Mouse (Mus musculus) forebrain, embryonic 14.5 days (tissue): Measurements from ENCODE around the gene Lingo2. TPM values are rescaled to one million over a fixed set of nuclear protein-coding genes. Genes with fewer than 3 reads are reported as not detected.

Experiments
- ATAC-seq: fragments of 200-750 bp; cut with Nextera tagmentation; 2 replicates; pipeline ENCODE4 v1.8.0; 2017; ENCODE audit warnings: mild to moderate bottlenecking, moderate library complexity
- DNase-seq: peaks from one replicate; pipeline ENCODE4 v3.0.0-alpha.2; 2015; ENCODE audit warnings: low spot score
- H3K27ac ChIP-seq: fragments of 300-500 bp; sonication (generic); 2 replicates; pipeline ENCODE4 v1.5.1; 2014; ENCODE audit warnings: low read depth, mild to moderate bottlenecking, control low read depth, low read length, moderate library complexity
- H3K27me3 ChIP-seq: fragments of 300-500 bp; sonication (generic); replicated peaks from 2 replicates; pipeline ENCODE4 v1.6.1; 2014; ENCODE audit warnings: low read length, control low read depth, mixed read lengths; ENCODE audit not compliant: control insufficient read depth, insufficient read depth
- H3K36me3 ChIP-seq: fragments of 300-500 bp; sonication (generic); 2 replicates; pipeline ENCODE4 v1.6.1; 2014; ENCODE audit warnings: low read length, control low read depth; ENCODE audit not compliant: control insufficient read depth, insufficient read depth
- H3K4me1 ChIP-seq: fragments of 300-500 bp; sonication (generic); 2 replicates; pipeline ENCODE4 v1.6.1; 2014; ENCODE audit warnings: antibody characterized with exemption, low read length, control low read depth; ENCODE audit not compliant: control insufficient read depth, insufficient read depth
- H3K4me2 ChIP-seq: fragments of 300-500 bp; sonication (generic); 2 replicates; pipeline ENCODE4 v1.6.1; 2014; ENCODE audit warnings: mild to moderate bottlenecking, control low read depth, low read length
- H3K4me3 ChIP-seq: fragments of 300-500 bp; sonication (generic); 2 replicates; pipeline ENCODE4 v1.5.1; 2014; ENCODE audit warnings: low read depth, low read length, control low read depth
- H3K9ac ChIP-seq: fragments of 300-500 bp; sonication (generic); 2 replicates; pipeline ENCODE4 v1.6.1; 2014; ENCODE audit warnings: mild to moderate bottlenecking, low read length, control low read depth, moderate library complexity
- H3K9me3 ChIP-seq: fragments of 300-500 bp; sonication (generic); replicated peaks from 2 replicates; pipeline ENCODE4 v1.6.1; 2016; ENCODE audit warnings: low read length, control low read depth, mixed read lengths; ENCODE audit not compliant: control insufficient read depth
- WGBS: fragments of 180-500 bp; shearing (Covaris S2); extraction: QIAGEN DNeasy Blood & Tissue Kit; methylation state at CpG from one replicate; pipeline ENCODE4 v1.1.7; 2014; 5-methylcytosine and 5-hydroxymethylcytosine counted together
- polyA plus RNA-seq: library from polyadenylated mRNA; unstranded; fragments of >200 nt; fragmentation: Nextera tagmentation; extraction: Ambion mirVana; gene quantifications from 2 replicates; pipeline ENCODE4 v1.2.1, GENCODE M21; 2014

Lingo2 gene
- polyA plus RNA-seq, 1 experiment from 2014 or later: 17.8 TPM

DNA sequence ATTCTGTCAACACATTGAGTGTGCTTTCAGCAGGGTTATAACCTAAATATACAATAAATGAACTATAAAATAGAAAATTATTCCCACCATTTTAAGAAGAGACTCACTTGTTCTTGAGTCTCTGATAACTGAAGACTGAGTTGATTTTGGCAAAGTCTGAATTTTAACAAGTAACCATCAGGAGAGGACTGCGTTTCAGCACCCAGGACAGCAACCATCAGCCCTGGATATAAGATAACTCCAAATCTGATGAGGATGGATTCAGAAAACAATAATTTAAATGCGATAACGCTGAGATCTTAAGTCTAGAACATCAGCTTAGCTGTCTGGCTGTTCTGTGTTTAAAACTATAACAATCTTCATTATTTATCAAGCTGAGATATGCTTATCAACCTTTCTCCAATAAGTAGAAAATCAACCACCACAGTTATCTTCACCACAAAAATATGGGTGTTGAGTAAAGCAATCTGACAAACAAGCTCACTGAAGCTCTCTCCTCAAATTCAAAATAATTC is 1066.5 kb downstream of the Lingo2 start:
- Histone ChIP-seq H3K27me3 (no peaks in the 10 kb centered on the region), H3K27ac (no peak overlapping the region), H3K4me1 (peaks cover 13% of the 10 kb centered on the region), H3K36me3 (no peaks in the 10 kb centered on the region), H3K4me2 (no peak overlapping the region), H3K9me3 (no peaks in the 10 kb centered on the region), H3K9ac (no peak overlapping the region), H3K4me3 (no peak overlapping the region)
- ATAC-seq: peak; percentile 3; the same call in 1 of the 2 replicates
- DNase-seq: peak; percentile 41
- WGBS: 55% methylated on average over 3 of the region's 3 CpGs

DNA sequence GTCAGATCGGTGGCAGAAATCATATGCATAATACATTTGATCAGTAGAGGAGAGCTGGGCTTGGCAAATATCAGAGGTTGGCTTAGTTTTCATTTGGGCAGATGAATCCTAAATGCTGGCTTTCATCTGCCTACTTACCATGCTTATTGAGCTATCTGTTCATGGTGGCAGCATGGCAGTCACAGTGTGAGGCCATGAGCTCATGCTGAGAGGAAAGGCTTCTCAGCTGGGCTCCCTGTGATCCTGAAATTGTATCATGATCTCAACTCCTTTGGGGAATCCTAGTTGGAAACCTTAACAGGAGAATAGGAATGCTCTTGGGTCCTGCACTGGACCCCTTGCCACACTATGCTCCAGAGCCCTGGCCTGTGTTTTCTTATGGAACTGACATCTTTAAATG is 1105.0 kb downstream of the Lingo2 start:
- Histone ChIP-seq H3K9ac (no peak overlapping the region), H3K4me3 (no peak overlapping the region)
- WGBS: 65% methylated on average over 1 of the region's 1 CpGs

DNA sequence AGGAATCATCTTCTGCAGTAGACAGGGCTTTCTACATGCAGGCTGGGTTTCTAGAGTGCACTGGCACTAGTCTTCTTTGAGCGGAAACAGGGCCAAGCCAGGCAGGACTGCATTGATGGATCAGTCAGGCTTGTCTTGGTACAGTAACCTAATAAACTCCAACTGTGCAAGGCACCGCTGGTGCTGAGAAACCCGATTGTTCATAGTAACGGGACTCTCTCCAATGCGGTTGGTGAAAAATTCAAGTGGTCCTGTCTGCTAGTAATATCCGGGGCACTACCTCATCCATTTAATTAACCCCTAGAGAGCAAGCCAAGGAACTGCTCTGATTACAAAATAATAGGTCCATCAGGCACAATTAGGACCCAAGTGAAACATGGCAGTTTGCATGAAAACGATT is 1106.4 kb downstream of the Lingo2 start:
- H3K36me3 ChIP-seq: no peaks in the 10 kb centered on the region
- peak overlapping the region; percentile 35; the same call in 1 of the 2 replicates for H3K9ac ChIP-seq
- DNase-seq (peak; percentile 94), ATAC-seq (peak; percentile 95)
- peak overlapping the region; percentile 7; the same call in 1 of the 2 replicates for H3K4me3 ChIP-seq
- no peaks in the 10 kb centered on the region for H3K9me3 ChIP-seq
- no peaks in the 10 kb centered on the region; the same call in 1 of the 2 replicates for H3K4me1 ChIP-seq
- H3K27ac ChIP-seq: peak overlapping the region; percentile 65; the same call in 1 of the 2 replicates
- H3K4me2 ChIP-seq: peak overlapping the region; percentile 41
- WGBS: 4% methylated on average over 7 of the region's 7 CpGs
- 0 out of 2 replicates have a peak, but pooled peaks cover 3% of the 10 kb centered on the region for H3K27me3 ChIP-seq

More for the DNA sequence above, 1105.0 kb downstream of the Lingo2 start:
- Histone ChIP-seq H3K27ac (no peak overlapping the region), H3K4me2 (no peak overlapping the region), H3K27me3 (0 out of 2 replicates have a peak, but pooled peaks cover under 1% of the 10 kb centered on the region), H3K4me1 (no peaks in the 10 kb centered on the region; the same call in 1 of the 2 replicates), H3K9me3 (no peaks in the 10 kb centered on the region), H3K36me3 (no peaks in the 10 kb centered on the region)
- peak; percentile 6 for DNase-seq
- no peak for ATAC-seq

DNA sequence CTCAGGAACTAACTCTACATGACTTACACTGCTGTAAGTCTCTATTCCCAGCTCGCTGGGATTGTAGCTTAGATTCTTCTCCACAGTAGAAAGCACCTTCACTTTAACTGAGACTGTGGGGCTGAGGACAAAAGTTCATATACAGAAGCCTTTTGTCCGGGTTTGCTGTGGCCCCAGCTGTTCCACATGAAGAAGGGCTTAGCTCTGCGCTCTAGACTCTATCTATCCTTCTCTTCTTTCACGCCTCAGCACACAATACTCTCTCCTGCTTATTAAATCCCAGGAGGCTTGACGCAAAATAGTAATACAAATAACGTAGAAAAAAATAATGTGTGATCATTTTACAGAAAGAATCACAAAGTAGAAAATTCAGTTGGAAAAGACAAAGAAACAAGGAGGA is 1107.0 kb downstream of the Lingo2 start:
- WGBS: 5% methylated on average over 6 of the region's 6 CpGs
- no peaks in the 10 kb centered on the region for H3K36me3 ChIP-seq
- no peaks in the 10 kb centered on the region for H3K9me3 ChIP-seq
- H3K27me3 ChIP-seq: 0 out of 2 replicates have a peak, but pooled peaks cover 3% of the 10 kb centered on the region
- H3K27ac ChIP-seq: no peak overlapping the region
- H3K4me2 ChIP-seq: peak overlapping the region; percentile 41
- DNase-seq (peak; percentile 34), ATAC-seq (0 out of 2 replicates have a peak, but pooled peaks have one; percentile 40)
- H3K4me3 ChIP-seq: peak overlapping the region; percentile 7; the same call in 1 of the 2 replicates
- peak overlapping the region; percentile 35; the same call in 1 of the 2 replicates for H3K9ac ChIP-seq
- H3K4me1 ChIP-seq: no peaks in the 10 kb centered on the region; the same call in 1 of the 2 replicates

DNA sequence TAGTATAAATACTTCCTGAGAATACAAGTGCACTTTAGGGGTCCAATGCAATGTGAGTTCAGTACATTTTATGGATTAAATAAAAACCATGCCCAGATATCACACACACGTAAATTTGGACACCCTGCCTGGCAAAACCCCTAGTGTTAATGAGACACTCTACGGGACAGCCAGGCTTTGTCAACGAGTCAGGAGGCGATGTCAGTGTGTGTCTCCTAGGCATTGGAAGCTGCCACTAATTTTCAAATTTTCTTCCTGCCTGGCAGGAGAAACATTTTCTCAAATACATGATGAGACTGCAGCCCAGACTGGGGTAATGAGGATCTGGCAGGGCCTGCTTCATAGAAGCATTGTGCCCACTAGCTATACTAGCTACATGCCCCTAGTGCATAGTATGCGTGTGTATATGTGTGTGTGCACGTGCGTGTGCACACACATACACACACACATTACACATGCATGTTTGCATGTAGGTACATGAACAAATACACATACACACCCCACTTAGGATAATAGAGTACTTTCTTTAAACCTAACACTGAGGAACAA is 1128.2 kb downstream of the Lingo2 start:
- H3K9me3 ChIP-seq: 0 out of 2 replicates have a peak, but pooled peaks cover 3% of the 10 kb centered on the region
- DNase-seq: peak; percentile 73
- no peaks in the 10 kb centered on the region for H3K4me1 ChIP-seq
- H3K27ac ChIP-seq: no peak overlapping the region
- no peaks in the 10 kb centered on the region for H3K27me3 ChIP-seq
- no peak overlapping the region for H3K4me3 ChIP-seq
- no peaks in the 10 kb centered on the region for H3K36me3 ChIP-seq
- no peak overlapping the region for H3K4me2 ChIP-seq
- no peak overlapping the region for H3K9ac ChIP-seq
- WGBS: 67% methylated on average over 7 of the region's 7 CpGs
- peak; percentile 78; the same call in 1 of the 2 replicates for ATAC-seq

DNA sequence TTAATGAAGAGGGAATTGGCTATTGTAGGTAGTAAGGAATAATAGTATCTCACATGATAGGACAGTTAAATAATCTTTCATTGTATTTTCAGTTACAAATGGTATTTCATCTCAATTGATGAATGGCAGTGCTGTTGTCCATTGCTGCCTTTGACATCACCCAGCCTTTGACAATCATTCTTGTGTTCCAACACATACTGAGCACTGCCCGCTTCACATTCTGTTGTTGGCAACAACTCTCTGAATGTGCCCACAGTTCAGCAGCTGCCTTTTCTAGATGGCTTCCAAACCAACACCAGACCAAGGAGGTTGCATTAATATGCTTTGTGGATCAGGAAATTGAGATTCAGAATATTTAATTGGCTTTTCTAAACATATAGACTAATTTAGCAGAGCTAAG is 1130.8 kb downstream of the Lingo2 start:
- 69% methylated on average over 1 of the region's 1 CpGs for WGBS
- Histone ChIP-seq H3K9ac (no peak overlapping the region), H3K27ac (no peak overlapping the region), H3K9me3 (no peaks in the 10 kb centered on the region), H3K4me3 (no peak overlapping the region), H3K36me3 (no peaks in the 10 kb centered on the region), H3K27me3 (no peaks in the 10 kb centered on the region), H3K4me1 (no peaks in the 10 kb centered on the region), H3K4me2 (no peak overlapping the region)
- ATAC-seq (no peak), DNase-seq (no peak)

DNA sequence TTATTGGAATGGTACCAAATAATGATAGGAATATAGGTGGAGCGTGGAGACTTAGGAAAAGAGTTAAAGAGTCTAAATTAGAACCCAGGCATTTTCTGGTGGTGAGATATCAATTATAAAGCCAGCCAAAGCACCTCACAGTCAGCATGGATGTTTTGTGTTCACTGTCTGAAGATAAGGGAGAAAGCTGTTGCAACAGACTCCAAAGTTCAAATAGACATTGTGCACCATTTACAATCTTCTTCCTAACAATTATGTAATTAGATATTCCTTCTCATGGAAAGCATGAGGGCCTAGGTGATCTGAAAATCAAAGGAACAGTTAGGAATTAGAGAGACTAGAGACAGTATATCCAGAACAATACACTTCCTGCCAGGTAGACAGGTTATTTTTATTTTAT is 1136.8 kb downstream of the Lingo2 start:
- Histone ChIP-seq H3K9ac (no peak overlapping the region), H3K4me3 (no peak overlapping the region), H3K4me2 (no peak overlapping the region), H3K27ac (no peak overlapping the region), H3K9me3 (no peaks in the 10 kb centered on the region), H3K27me3 (no peaks in the 10 kb centered on the region), H3K36me3 (no peaks in the 10 kb centered on the region), H3K4me1 (no peaks in the 10 kb centered on the region)
- ATAC-seq (no peak), DNase-seq (no peak)
- 84% methylated on average over 1 of the region's 1 CpGs for WGBS

DNA sequence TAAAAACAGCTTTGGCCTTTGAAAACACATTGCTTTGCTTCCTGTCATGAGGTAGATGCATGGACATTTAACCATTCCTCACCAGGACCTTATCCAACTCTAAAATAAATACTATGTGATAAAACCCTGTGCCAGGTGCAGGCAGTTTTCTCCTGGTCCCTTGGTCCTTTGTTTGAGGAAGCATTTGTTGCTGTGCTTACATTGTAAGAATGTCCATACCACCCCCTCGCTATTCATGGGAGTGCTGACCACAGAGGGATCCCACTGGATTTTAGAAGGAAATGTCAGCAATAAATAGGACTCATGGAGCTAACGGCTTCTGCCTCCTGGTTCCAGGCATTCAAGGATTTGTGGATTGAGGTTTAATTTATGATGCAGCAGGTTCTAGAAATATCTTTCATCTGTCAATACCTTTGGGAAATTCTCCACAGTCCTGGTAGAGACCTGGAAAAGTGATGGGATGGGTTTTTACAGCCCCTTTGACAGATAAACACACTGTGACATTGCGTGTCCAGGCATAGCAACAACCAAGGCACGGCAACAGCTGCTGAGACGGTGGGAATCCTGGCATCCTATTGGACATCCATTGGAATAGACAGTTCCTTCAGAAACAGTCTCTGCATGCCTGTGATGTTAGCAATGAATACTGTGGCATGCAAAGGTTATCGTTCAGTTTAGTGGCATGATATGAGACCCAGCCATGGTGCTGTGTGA is 1143.9 kb downstream of the Lingo2 start:
- H3K36me3 ChIP-seq: no peaks in the 10 kb centered on the region
- H3K9ac ChIP-seq: no peak overlapping the region
- ATAC-seq: peak; percentile 29; the same call in 1 of the 2 replicates
- H3K4me1 ChIP-seq: no peaks in the 10 kb centered on the region
- H3K4me2 ChIP-seq: no peak overlapping the region
- H3K27me3 ChIP-seq: no peaks in the 10 kb centered on the region
- H3K27ac ChIP-seq: no peak overlapping the region
- WGBS: 41% methylated on average over 6 of the region's 6 CpGs
- no peaks in the 10 kb centered on the region for H3K9me3 ChIP-seq
- no peak overlapping the region for H3K4me3 ChIP-seq
- no peak for DNase-seq
